Mouse (Mus musculus) cerebellum, postnatal 14 days (tissue): Measurements from ENCODE around the gene Kif5a.
"Not testable (repeated sequence)": the region's sequence is repeated elsewhere in the genome, so short reads cannot be mapped to it uniquely, and the experiment has no call there.

Experiments
- DNase-seq, 2 experiments: peaks; one replicate each; pipeline ENCODE4 v3.0.0; 2021; ENCODE audit warnings: mixed read lengths in 2 of 2

The Kif5a gene

GRCm38 (mm10) chr10:127211414-127211854, 51.7 kb downstream of the Kif5a start, which contains the start of gene Pip4k2c:
Pip4k2c (minus strand) TSS chr10:127211585.
- peak; percentile 93 to 95 for DNase-seq

DNA sequence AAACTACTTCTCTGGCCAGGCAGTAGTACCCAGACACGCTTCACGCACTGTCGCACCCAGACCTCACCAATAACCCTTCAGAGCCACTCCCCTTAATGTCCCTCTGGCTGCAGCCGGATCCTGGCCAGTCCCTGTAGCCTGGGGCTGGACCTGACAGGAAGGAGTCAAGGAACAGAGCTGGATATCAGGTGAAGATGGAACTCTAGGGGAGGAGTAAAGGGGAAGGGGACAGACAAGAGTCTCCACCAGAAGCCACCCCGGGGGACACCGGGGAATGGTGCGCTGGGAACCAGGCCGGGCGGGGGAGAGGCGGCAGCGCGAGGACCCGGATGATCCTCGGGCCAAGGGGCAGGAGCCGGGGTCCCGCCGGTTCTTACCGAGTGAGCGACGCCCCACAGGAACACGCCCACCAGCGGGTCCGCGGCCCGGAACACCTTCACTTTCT, 52.2 kb downstream of the Kif5a start:
- no peak for DNase-seq

GRCm38 (mm10) chr10:127209928-127210570, 53.1 kb downstream of the Kif5a start:
- DNase-seq, result no peak

DNA sequence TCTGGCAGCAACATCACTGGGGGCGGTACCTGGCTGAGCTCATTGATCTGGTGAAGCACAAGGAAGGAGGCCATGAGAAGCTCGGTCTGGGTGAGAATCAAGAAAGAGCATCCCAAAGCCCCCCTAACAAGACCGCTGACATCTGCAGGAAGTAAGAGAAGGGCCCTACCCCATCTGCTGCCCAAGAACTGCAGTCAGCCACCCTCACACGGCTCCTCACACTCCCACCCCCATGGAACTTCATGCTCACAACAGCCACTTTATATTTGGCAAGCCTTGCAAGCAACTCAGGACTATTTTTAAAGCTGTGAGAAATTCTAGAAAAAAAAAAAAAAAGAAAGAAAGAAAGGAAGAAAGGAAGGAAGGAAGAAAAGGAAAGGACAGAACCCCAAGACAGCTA, 54.2 kb downstream of the Kif5a start:
- no peak for DNase-seq

DNA sequence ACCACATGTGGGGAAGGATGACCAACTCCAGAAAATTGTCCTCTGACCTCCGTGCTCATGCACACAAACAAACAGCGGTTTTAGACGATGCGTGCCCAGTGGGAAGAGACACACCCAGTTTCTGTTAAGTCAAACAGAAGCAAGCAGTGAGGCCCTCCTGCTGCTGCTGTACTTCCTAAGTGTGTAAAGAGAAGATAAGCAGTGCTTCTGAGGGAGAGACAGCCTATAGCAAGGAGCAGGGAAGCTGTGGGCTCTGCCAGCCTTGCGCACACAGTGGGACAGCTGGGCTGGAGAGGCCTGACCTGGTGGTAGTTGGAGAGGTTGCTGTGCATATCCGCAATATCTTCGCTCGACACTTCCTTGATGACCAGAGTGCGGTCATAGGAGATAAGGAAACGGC, 57.8 kb downstream of the Kif5a start:
- DNase-seq, result no peak

DNA sequence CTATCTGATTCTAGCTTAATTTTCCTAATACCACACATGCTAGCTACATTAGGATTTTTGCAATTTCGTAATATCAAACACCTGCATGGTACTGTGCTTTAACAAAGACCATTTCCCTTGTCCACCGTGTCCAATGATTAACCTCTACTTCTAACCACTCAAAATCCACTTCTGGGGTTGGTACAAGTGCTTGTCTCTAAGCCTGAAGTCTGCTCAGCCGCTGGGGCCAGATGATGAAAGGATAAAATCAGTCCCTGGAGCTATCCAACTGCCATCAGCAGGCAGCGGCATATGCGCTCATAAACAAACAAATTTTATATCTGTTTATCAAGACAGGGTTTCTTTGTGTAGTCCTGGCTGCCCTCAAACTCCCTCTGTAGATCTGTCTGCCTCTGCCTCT, 58.6 kb downstream of the Kif5a start:
- no peak for DNase-seq

DNA sequence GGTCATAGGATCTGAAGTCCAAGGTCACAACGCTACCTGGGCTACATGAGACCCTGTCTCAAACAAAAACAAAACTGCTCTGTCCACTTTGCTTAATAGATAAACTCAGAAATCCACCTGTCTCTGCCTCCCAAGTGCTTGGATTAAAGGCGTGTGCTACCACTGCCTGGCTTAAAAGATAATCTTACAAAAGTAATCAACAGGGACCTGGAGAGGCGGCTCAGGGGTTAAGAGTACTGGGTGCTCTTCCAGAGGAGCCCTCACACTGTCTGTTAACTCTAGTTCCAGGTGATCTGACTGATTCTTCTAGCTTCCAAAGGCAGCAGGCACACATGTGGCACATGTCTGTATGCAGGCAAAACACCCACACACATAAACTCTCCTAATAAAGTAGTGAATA, 60.0 kb downstream of the Kif5a start:
- no peak for DNase-seq

- no peak for DNase-seq
Observed at GRCm38 (mm10) chr10:127200279-127200678, 62.9 kb downstream of the Kif5a start.

DNA sequence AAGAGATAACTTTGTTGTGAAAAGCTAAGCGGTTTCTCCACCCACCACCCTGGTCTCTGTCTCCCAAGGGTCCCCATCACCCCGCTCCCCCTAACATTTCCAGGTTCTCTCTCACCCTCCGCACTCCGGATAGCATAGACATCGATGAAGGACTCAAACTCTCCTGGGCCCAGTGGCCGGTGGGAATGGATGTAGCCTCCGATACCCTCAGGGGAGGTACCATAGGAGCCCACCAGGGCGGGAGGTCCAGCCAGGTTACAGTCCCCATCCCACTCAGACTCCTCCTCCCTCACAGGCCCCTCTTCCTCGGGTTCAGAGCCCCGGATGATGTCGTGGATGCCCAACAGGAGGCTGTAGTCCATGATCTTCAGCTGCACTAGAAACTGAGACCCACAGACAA, 63.7 kb downstream of the Kif5a start:
- no peak for DNase-seq

DNA sequence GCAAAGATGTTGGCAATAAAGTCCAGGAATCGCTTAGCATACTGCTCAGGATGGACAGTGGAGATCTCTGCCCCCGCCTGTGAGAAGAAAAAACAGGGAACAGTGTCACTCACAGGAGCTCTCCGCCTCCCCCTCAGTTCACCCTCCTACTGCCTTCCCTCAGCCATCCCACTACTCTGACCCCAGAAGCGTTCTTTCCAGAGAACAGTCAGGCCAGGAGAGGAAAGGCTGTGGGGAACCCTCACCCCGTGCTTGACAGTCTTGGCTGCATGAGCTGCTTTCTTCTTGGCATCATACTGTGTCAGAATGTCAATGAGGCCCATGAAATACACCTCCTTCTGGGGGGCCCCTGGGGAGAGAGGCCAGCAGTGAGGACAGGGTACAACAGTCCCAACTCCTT, 64.1 kb downstream of the Kif5a start:
- no peak for DNase-seq

GRCm38 (mm10) chr10:127198492-127198891, 64.7 kb downstream of the Kif5a start:
- no peak for DNase-seq

DNA sequence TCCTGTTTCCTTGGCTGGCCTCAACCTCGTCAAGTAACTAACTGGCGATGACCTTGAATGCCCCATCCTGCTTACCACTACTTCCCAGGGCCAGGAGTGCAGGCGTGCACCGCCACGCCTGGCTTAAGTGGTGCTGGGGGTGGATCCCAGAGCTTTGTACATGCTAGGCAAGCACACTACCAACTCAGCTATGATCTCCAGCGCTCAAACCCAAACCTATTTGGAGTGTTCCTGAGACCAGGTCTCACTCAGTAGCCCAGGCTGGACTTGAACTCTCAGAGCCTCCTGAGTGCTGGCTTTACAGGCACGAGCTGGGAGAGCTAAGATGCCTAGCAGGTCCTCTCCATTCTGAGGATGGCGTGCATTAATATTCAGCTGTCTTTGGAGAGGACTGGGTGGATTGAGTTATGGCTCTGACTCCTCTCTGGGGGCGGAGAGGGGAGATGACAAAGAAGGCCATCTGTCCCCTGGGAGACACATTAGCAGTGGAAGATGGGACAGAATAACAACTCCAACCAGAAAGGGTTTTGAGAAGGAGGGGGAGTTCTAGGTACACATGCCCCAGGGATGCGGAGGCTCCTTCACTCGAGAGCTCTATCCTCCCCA, 65.5 kb downstream of the Kif5a start:
- DNase-seq, result no peak

- DNase-seq, result no peak
Observed at GRCm38 (mm10) chr10:127197104-127197503, 66.0 kb downstream of the Kif5a start.

DNA sequence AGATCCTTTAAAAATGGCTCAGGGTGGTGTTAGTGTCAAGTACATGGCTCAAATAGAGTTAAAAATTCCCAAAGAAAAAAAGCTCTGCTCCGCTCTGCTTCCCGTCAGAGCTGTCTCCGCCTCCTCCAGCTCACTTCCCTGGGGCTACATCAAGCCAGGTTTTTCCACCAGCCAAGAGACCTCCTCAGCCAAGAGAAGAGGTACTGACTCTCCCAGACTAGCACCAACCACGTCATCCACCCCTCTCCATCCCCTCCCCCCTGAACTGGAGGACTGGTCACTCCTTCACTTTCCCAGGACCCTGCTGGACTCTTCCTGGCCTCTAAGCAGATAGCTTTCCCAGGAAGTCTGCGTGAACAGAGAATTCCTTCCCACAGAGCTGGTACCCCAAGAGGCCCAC, 66.8 kb downstream of the Kif5a start:
- DNase-seq, result peak; percentile 70 to 76

DNA sequence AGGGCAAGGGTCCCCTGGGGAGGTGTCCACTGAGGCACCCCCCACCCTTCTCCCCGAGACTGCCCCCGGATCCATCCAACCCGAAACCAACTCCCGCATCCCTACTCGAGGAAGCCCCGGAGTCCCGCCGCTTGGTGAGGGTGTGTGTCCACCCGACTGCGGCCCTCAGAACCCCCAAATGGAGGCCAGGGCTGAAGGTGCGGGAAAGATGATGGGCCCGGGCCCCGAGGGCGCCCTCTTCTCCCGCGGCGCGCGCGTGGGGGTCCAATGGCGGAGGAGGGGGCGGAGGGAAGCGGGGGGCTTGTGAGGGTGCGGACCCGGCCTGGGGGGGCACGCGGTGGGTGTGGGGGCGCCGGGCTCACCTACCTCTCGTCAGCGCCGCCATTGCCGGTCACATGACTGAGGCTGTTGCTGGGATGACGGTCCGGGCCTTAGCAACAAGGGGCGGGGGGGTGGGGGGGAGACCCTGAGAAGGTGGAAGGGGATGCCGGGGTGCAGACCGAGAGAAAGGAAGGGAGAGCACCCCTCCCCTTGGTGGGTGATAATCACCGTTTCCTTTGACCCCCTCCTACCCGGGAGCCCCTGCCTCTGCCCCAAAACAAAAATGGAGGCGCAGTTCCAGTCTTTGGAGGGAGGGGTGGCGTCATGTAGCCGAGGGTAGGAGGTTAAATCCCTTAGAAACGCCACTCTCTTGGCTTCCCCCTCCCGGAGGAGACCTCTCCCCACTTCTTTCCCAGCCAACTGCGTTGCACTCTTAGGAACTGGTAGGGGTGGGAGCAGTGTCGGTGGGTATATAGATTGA, 67.6 kb downstream of the Kif5a start, which contains the start of gene Dtx3:
Gene Dtx3 (minus strand): TSS at position 401 of the 802 bp plus-strand sequence.
- peak; percentile 69 to 71 for DNase-seq

DNA sequence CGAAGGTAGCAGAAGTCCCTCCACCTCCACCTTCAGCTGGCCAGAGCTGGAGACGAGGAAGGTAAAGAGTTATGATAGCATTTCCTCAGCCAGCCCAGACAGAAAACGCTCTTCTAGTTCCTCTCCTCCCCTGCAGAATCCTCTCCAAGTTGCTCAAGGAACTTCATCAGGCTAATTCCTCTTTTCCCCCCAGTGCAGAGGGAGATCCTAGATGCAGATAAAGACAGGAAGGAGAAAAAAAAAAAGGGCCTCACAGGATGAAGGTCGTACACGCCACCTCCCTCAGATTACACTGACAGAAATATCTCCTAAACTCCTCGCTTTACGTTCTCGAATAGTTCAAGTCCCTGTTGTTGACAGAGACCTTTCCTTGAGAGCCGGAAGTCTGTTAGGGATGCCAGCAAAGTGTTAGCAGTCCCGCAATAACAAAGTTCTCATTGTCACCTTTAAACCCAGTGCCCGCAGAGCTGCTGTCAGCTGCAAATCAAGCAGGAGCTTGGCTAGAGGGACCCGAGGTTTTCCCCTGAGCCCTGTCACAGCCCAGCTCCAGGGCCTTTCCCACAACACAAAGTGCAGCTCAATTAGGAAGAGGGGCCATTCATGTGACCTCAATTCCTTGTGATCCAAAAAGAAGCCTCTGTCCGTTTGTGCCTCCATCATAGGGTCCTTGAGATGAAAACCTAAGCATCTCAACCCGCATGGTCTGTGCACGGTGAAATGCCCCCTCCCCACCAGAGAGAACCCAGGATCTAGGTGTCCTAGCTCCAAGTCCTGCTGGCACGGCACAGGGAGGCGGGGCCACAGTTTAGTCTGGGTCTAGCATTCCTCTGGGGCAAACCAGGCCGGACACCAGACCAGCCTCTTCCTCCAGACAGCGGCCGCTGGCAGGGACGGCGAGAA, 68.5 kb downstream of the Kif5a start:
- DNase-seq, result peak; percentile 71 to 77

- DNase-seq, result no peak
Observed at GRCm38 (mm10) chr10:127193011-127193410, 70.1 kb downstream of the Kif5a start.

- not testable (repeated sequence) for DNase-seq
Observed at GRCm38 (mm10) chr10:127192057-127192328, 71.2 kb downstream of the Kif5a start.

- DNase-seq, result no peak
Observed at GRCm38 (mm10) chr10:127191191-127192056, 71.7 kb downstream of the Kif5a start.

- DNase-seq, result peak in 1 of 2 experiments; percentile 56
Observed at GRCm38 (mm10) chr10:127190398-127191190, 72.6 kb downstream of the Kif5a start.
